Mouse (Mus musculus): ENCODE results near the gene Zfand3.

- TF ChIP-seq CTCF (IDR thresholded peaks at IDR 0.05; ENCODE audit: low read depth): no peak
- TF ChIP-seq EP300 (IDR thresholded peaks at IDR 0.05; ENCODE audit: low read depth): no peak
Measured at GRCm38 (mm10) chr17:30005103-30005443, 540 bp downstream of the Zfand3 start.

Data from liver, embryonic 14.5 days (tissue).